Mouse (Mus musculus): ENCODE data around the gene Gm5483. TPM values are rescaled to one million over a fixed set of nuclear protein-coding genes. Genes with fewer than 3 reads are reported as not detected.

The Gm5483 gene
- 0.03 and 0.23 TPM in 2 replicates for polyA plus RNA-seq (2012)

DNA sequence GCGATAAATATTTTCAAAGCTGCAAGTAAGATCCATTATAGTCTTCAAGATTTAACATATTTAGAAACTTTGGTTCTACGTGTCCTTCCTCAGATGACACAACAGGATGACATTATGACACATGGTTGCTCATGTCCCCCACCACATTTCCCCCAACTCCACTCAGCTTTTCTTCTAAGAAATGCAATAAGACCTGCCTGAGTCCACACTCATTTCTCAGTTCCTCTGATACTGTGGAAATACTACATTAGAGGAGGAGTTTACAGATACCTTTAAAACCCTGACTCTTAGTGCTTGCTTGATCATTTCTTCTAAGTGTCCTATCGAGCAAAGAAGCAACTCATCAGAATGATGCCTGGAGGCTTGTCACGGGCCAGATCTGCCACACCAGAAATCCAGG lies at the start of gene Gm5483:
TSS of gene Gm5483 (plus strand) at position 301 of the 400 bp plus-strand sequence.

GRCm38 (mm10) chr16:36156402-36156975 lies 27.5 kb upstream of the Gm5483 start, which contains the start of gene Stfa2l1:
Gene Stfa2l1 (plus strand): TSS chr16:36156811.

GRCm38 (mm10) chr16:36209967-36210453 lies 26.0 kb downstream of the Gm5483 start, which contains the start of gene Gm5416:
Gene Gm5416 (plus strand): TSS chr16:36210403.

GRCm38 (mm10) chr16:36221168-36221567 lies 37.2 kb downstream of the Gm5483 start, which contains the start of gene 2010005H15Rik:
Gene 2010005H15Rik (plus strand): TSS chr16:36221468.

Other genes starting within 250 kb of the Gm5483 start
- 3.3 and 3.4 TPM in 2 replicates for gene Parp9, start 245.7 kb upstream of the Gm5483 start, polyA plus RNA-seq (2012)
- 5.5 and 6.5 TPM in 2 replicates for gene Dtx3l, start 245.1 kb upstream of the Gm5483 start, polyA plus RNA-seq (2012)
- 59.4 and 66.2 TPM in 2 replicates for gene Kpna1, start 205.5 kb upstream of the Gm5483 start, polyA plus RNA-seq (2012)
- gene Wdr5b, start 143.0 kb upstream of the Gm5483 start, polyA plus RNA-seq (2012) = 0.15 and 0.35 TPM in 2 replicates
- gene Fam162a, start 112.6 kb upstream of the Gm5483 start, polyA plus RNA-seq (2012) = 115 and 118 TPM in 2 replicates
- gene Ccdc58, start 112.5 kb upstream of the Gm5483 start, polyA plus RNA-seq (2012) = 5.2 and 5.4 TPM in 2 replicates
- gene Csta1, start 53.0 kb upstream of the Gm5483 start, polyA plus RNA-seq (2012) = not detected in 2 replicates
- not detected in 2 replicates for gene Stfa2l1, start 27.4 kb upstream of the Gm5483 start, polyA plus RNA-seq (2012)
- not detected in 2 replicates for gene Gm5416, start 26.2 kb downstream of the Gm5483 start, polyA plus RNA-seq (2012)
- not detected in 2 replicates for gene 2010005H15Rik, start 37.3 kb downstream of the Gm5483 start, polyA plus RNA-seq (2012)
- not detected in 2 replicates for gene Stfa1, start 92.7 kb downstream of the Gm5483 start, polyA plus RNA-seq (2012)
- gene BC117090, start 150.1 kb downstream of the Gm5483 start, polyA plus RNA-seq (2012) = not detected in 2 replicates
- not detected in 2 replicates for gene BC100530, start 183.5 kb downstream of the Gm5483 start, polyA plus RNA-seq (2012)
- 0.49 TPM in 1 of 2 replicates, not detected in the other for gene Stfa2, start 224.2 kb downstream of the Gm5483 start, polyA plus RNA-seq (2012)

Measured in megakaryocyte-erythroid progenitor cell, adult 5 weeks (primary cell).